Mouse (Mus musculus): ENCODE measurements around the gene Itgb8. TPM values are rescaled to one million over a fixed set of nuclear protein-coding genes. Genes with fewer than 3 reads are reported as not detected.
A peak's percentile ranks its signal among the peaks of the same experiment; 100 is the strongest.

Itgb8 gene
- 4.4 and 4.5 TPM in 2 replicates for polyA plus RNA-seq (2014; fragmentation: Nextera tagmentation; extraction: Ambion mirVana)

GRCm38 (mm10) chr12:119238696-119239415 lies at the start of gene Itgb8:
TSS of gene Itgb8 (minus strand) at chr12:119238802.
- 1% methylated on average over 29 of the region's 29 CpGs for WGBS
- H3K9me3 ChIP-seq (ENCODE audit: control insufficient read depth, low read length): no peaks in the 10 kb centered on the region
- peak within 1 kb of the TSS; percentile 81 for H3K4me2 ChIP-seq (ENCODE audit: low read length)
- ATAC-seq (ENCODE audit: insufficient number of reproducible peaks, insufficient read depth, low FRiP score, low read depth): peak; percentile 93
- H3K4me3 ChIP-seq (ENCODE audit: control insufficient read depth in 1 of 2, insufficient read depth in 1 of 2, low read depth in 1 of 2, low read length in 2 of 2): peak within 1 kb of the TSS; percentile 61 to 70
- H3K36me3 ChIP-seq (ENCODE audit: control insufficient read depth, insufficient read depth, low read length): no peaks in the 10 kb centered on the region
- peak within 1 kb of the TSS; percentile 75 for H3K9ac ChIP-seq (ENCODE audit: low read length)
- H3K27ac ChIP-seq (replicated peaks in 1 of 2; ENCODE audit: control insufficient read depth in 1 of 2, insufficient read depth in 1 of 2, low read depth in 2 of 2, low read length in 2 of 2): peak within 1 kb of the TSS; percentile 76 to 86
- no peaks in the 10 kb centered on the region; a peak in 2 of 4 replicates for H3K4me1 ChIP-seq (ENCODE audit: control insufficient read depth in 2 of 2, insufficient read depth in 2 of 2, low read length in 2 of 2)
- no peaks in the 10 kb centered on the region for H3K27me3 ChIP-seq (ENCODE audit: control insufficient read depth, insufficient read depth, low read length)

DNA sequence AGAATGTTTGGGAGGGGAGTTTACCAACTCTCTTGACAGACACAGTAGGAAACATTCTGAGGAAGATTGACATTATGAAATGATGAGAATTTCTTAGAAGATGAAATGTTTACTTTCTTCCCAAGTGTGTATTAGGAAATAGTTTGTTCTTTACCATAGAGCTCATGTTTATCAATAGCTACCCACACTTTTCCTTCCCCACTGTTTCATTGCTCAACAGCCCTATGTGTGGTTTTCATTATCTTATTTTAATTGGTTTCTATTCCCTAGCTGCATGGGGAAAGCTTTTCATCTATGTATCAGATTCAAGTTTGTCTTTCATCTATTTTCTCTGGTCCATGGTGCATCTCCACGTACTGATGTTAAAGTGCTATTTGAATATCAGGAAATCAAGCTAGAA lies 37.7 kb upstream of the Itgb8 start:
- no peaks in the 10 kb centered on the region for H3K4me1 ChIP-seq (ENCODE audit: control insufficient read depth in 2 of 2, insufficient read depth in 2 of 2, low read length in 2 of 2)
- no peak overlapping the region for H3K9ac ChIP-seq (ENCODE audit: low read length)
- H3K27ac ChIP-seq (replicated peaks in 1 of 2; ENCODE audit: control insufficient read depth in 1 of 2, insufficient read depth in 1 of 2, low read depth in 2 of 2, low read length in 2 of 2): no peak overlapping the region
- H3K9me3 ChIP-seq (ENCODE audit: control insufficient read depth, low read length): no peaks in the 10 kb centered on the region
- H3K4me3 ChIP-seq (ENCODE audit: control insufficient read depth in 1 of 2, insufficient read depth in 1 of 2, low read depth in 1 of 2, low read length in 2 of 2): no peak overlapping the region
- 84% methylated on average over 1 of the region's 1 CpGs for WGBS
- H3K36me3 ChIP-seq (ENCODE audit: control insufficient read depth, insufficient read depth, low read length): no peaks in the 10 kb centered on the region
- H3K27me3 ChIP-seq (ENCODE audit: control insufficient read depth, insufficient read depth, low read length): no peaks in the 10 kb centered on the region
- no peak overlapping the region for H3K4me2 ChIP-seq (ENCODE audit: low read length)
- ATAC-seq (ENCODE audit: insufficient number of reproducible peaks, insufficient read depth, low FRiP score, low read depth): no peak

DNA sequence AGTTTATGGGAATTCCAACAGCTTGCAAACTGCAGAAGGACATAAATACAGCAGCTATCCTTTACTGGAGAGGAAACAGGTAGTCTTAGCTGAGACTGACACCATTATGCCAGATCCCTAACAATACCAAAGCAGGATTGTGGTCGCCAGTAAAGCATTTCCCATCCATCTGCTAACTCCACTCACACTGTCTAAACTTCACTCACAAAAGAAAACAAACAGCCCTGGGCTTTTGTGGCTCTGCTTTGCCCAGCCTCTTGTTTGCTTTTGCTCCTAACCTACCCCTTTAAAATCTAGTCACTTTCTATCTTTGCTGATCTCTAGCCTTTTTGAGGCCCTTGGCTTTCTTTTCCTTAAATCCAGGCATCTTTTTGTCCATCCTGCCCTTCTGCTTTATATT lies 35.0 kb upstream of the Itgb8 start:
- no peak for ATAC-seq (ENCODE audit: insufficient number of reproducible peaks, insufficient read depth, low FRiP score, low read depth)
- 21% methylated on average over 1 of the region's 1 CpGs for WGBS
- H3K36me3 ChIP-seq (ENCODE audit: control insufficient read depth, insufficient read depth, low read length): no peaks in the 10 kb centered on the region

GRCm38 (mm10) chr12:119271964-119272363 lies 33.4 kb upstream of the Itgb8 start:
- no peaks in the 10 kb centered on the region for H3K9me3 ChIP-seq (ENCODE audit: control insufficient read depth, low read length)
- H3K4me2 ChIP-seq (ENCODE audit: low read length): no peak overlapping the region
- 50% methylated on average over 1 of the region's 1 CpGs for WGBS
- H3K4me1 ChIP-seq (ENCODE audit: control insufficient read depth in 2 of 2, insufficient read depth in 2 of 2, low read length in 2 of 2): no peaks in the 10 kb centered on the region
- H3K27ac ChIP-seq (replicated peaks in 1 of 2; ENCODE audit: control insufficient read depth in 1 of 2, insufficient read depth in 1 of 2, low read depth in 2 of 2, low read length in 2 of 2): no peak overlapping the region
- H3K36me3 ChIP-seq (ENCODE audit: control insufficient read depth, insufficient read depth, low read length): no peaks in the 10 kb centered on the region
- ATAC-seq (ENCODE audit: insufficient number of reproducible peaks, insufficient read depth, low FRiP score, low read depth): no peak
- H3K27me3 ChIP-seq (ENCODE audit: control insufficient read depth, insufficient read depth, low read length): no peaks in the 10 kb centered on the region
- no peak overlapping the region for H3K4me3 ChIP-seq (ENCODE audit: control insufficient read depth in 1 of 2, insufficient read depth in 1 of 2, low read depth in 1 of 2, low read length in 2 of 2)
- no peak overlapping the region for H3K9ac ChIP-seq (ENCODE audit: low read length)

More for the DNA sequence above, 35.0 kb upstream of the Itgb8 start:
- no peaks in the 10 kb centered on the region for H3K9me3 ChIP-seq (ENCODE audit: control insufficient read depth, low read length)
- no peaks in the 10 kb centered on the region for H3K27me3 ChIP-seq (ENCODE audit: control insufficient read depth, insufficient read depth, low read length)
- no peaks in the 10 kb centered on the region for H3K4me1 ChIP-seq (ENCODE audit: control insufficient read depth in 2 of 2, insufficient read depth in 2 of 2, low read length in 2 of 2)
- H3K27ac ChIP-seq (replicated peaks in 1 of 2; ENCODE audit: control insufficient read depth in 1 of 2, insufficient read depth in 1 of 2, low read depth in 2 of 2, low read length in 2 of 2): no peak overlapping the region
- no peak overlapping the region for H3K4me3 ChIP-seq (ENCODE audit: control insufficient read depth in 1 of 2, insufficient read depth in 1 of 2, low read depth in 1 of 2, low read length in 2 of 2)
- no peak overlapping the region for H3K4me2 ChIP-seq (ENCODE audit: low read length)
- H3K9ac ChIP-seq (ENCODE audit: low read length): no peak overlapping the region

DNA sequence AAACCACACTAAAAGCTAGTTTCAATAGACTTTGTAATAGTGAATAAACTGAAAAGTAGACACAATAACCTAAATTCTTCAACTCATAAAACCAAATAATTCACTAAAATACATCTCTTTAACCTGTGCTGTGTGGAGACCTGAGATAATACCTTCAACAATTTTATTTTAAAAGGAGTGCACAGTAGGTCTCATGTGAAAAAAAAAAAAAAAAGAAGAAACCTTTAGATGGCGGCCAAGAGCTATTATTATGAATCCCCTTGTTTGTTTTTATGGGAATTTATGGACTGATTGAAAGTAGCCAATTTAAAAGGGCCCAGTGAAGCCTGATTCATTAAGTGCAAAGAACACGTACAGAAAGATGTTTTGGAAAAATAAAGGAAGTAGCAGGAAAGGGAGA lies 31.4 kb upstream of the Itgb8 start:
- WGBS: 79% methylated on average over 2 of the region's 2 CpGs
- no peak for ATAC-seq (ENCODE audit: insufficient number of reproducible peaks, insufficient read depth, low FRiP score, low read depth)

DNA sequence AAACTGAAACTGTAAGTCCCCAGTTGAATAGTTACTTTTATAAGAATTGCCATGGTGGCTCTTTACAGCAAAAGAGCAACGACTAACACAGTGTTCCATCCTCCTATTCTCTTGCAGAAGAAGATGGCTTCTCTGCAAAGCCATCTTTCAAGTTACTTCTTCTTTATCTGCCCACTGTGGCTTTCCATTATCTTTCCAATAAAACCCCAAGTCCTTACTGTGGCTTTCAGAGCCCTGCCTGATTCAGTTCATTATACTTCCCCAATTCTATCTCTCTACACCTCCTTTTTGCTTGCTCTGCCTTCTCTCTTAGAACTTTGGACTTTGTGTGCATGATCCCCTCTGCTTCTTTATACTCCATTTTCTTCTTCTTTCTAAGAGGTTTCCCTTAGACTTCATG lies 30.1 kb upstream of the Itgb8 start:
- 61% methylated on average over 1 of the region's 1 CpGs for WGBS
- H3K4me2 ChIP-seq (ENCODE audit: low read length): no peak overlapping the region
- H3K4me3 ChIP-seq (ENCODE audit: control insufficient read depth in 1 of 2, insufficient read depth in 1 of 2, low read depth in 1 of 2, low read length in 2 of 2): no peak overlapping the region
- no peak for ATAC-seq (ENCODE audit: insufficient number of reproducible peaks, insufficient read depth, low FRiP score, low read depth)
- H3K4me1 ChIP-seq (ENCODE audit: control insufficient read depth in 2 of 2, insufficient read depth in 2 of 2, low read length in 2 of 2): no peaks in the 10 kb centered on the region
- H3K27me3 ChIP-seq (ENCODE audit: control insufficient read depth, insufficient read depth, low read length): no peaks in the 10 kb centered on the region
- no peak overlapping the region for H3K9ac ChIP-seq (ENCODE audit: low read length)
- no peaks in the 10 kb centered on the region for H3K36me3 ChIP-seq (ENCODE audit: control insufficient read depth, insufficient read depth, low read length)
- H3K9me3 ChIP-seq (ENCODE audit: control insufficient read depth, low read length): no peaks in the 10 kb centered on the region
- no peak overlapping the region for H3K27ac ChIP-seq (replicated peaks in 1 of 2; ENCODE audit: control insufficient read depth in 1 of 2, insufficient read depth in 1 of 2, low read depth in 2 of 2, low read length in 2 of 2)

More for the DNA sequence above, 31.4 kb upstream of the Itgb8 start:
- no peak overlapping the region for H3K4me3 ChIP-seq (ENCODE audit: control insufficient read depth in 1 of 2, insufficient read depth in 1 of 2, low read depth in 1 of 2, low read length in 2 of 2)
- no peak overlapping the region for H3K4me2 ChIP-seq (ENCODE audit: low read length)
- H3K9ac ChIP-seq (ENCODE audit: low read length): no peak overlapping the region
- H3K9me3 ChIP-seq (ENCODE audit: control insufficient read depth, low read length): no peaks in the 10 kb centered on the region
- H3K36me3 ChIP-seq (ENCODE audit: control insufficient read depth, insufficient read depth, low read length): no peaks in the 10 kb centered on the region
- H3K27ac ChIP-seq (replicated peaks in 1 of 2; ENCODE audit: control insufficient read depth in 1 of 2, insufficient read depth in 1 of 2, low read depth in 2 of 2, low read length in 2 of 2): no peak overlapping the region
- H3K4me1 ChIP-seq (ENCODE audit: control insufficient read depth in 2 of 2, insufficient read depth in 2 of 2, low read length in 2 of 2): no peaks in the 10 kb centered on the region
- H3K27me3 ChIP-seq (ENCODE audit: control insufficient read depth, insufficient read depth, low read length): no peaks in the 10 kb centered on the region

- Histone ChIP-seq H3K27ac (replicated peaks in 1 of 2; ENCODE audit: control insufficient read depth in 1 of 2, insufficient read depth in 1 of 2, low read depth in 2 of 2, low read length in 2 of 2) (no peak overlapping the region), H3K36me3 (ENCODE audit: control insufficient read depth, insufficient read depth, low read length) (no peaks in the 10 kb centered on the region), H3K27me3 (ENCODE audit: control insufficient read depth, insufficient read depth, low read length) (no peaks in the 10 kb centered on the region), H3K4me3 (ENCODE audit: control insufficient read depth in 1 of 2, insufficient read depth in 1 of 2, low read depth in 1 of 2, low read length in 2 of 2) (no peak overlapping the region), H3K4me1 (ENCODE audit: control insufficient read depth in 2 of 2, insufficient read depth in 2 of 2, low read length in 2 of 2) (no peaks in the 10 kb centered on the region), H3K9ac (ENCODE audit: low read length) (no peak overlapping the region), H3K9me3 (ENCODE audit: control insufficient read depth, low read length) (no peaks in the 10 kb centered on the region), H3K4me2 (ENCODE audit: low read length) (no peak overlapping the region)
- 83% methylated on average over 3 of the region's 3 CpGs for WGBS
- no peak for ATAC-seq (ENCODE audit: insufficient number of reproducible peaks, insufficient read depth, low FRiP score, low read depth)
These were observed 25.9 kb upstream of the Itgb8 start for GRCm38 (mm10) chr12:119264506-119264905.

GRCm38 (mm10) chr12:119248581-119248980 lies 10.0 kb upstream of the Itgb8 start:
- Histone ChIP-seq H3K4me2 (ENCODE audit: low read length) (no peak overlapping the region), H3K27ac (replicated peaks in 1 of 2; ENCODE audit: control insufficient read depth in 1 of 2, insufficient read depth in 1 of 2, low read depth in 2 of 2, low read length in 2 of 2) (no peak overlapping the region), H3K4me1 (ENCODE audit: control insufficient read depth in 2 of 2, insufficient read depth in 2 of 2, low read length in 2 of 2) (no peaks in the 10 kb centered on the region), H3K9ac (ENCODE audit: low read length) (no peak overlapping the region), H3K27me3 (ENCODE audit: control insufficient read depth, insufficient read depth, low read length) (no peaks in the 10 kb centered on the region), H3K36me3 (ENCODE audit: control insufficient read depth, insufficient read depth, low read length) (no peaks in the 10 kb centered on the region), H3K4me3 (ENCODE audit: control insufficient read depth in 1 of 2, insufficient read depth in 1 of 2, low read depth in 1 of 2, low read length in 2 of 2) (no peak overlapping the region), H3K9me3 (ENCODE audit: control insufficient read depth, low read length) (no peaks in the 10 kb centered on the region)
- ATAC-seq (ENCODE audit: insufficient number of reproducible peaks, insufficient read depth, low FRiP score, low read depth): no peak
- 32% methylated on average over 1 of the region's 1 CpGs for WGBS

Data from heart, embryonic 14.5 days (tissue).